Mouse (Mus musculus) heart, embryonic 14.5 days (tissue): ENCODE results near the gene Coa3. TPM values are rescaled to one million over a fixed set of nuclear protein-coding genes. Genes with fewer than 3 reads are reported as not detected.
A peak's percentile ranks its signal among the peaks of the same experiment; 100 is the strongest.
"Not testable (repeated sequence)": the region's sequence is repeated elsewhere in the genome, so short reads cannot be mapped to it uniquely, and the experiment has no call there.

Experiments
- ATAC-seq: fragments of 200-750 bp; cut with Nextera tagmentation; 2 replicates; pipeline ENCODE4 v1.8.0; 2017; ENCODE audit warnings: low read depth, moderate TSS enrichment; ENCODE audit not compliant: insufficient number of reproducible peaks, insufficient read depth, low FRiP score
- H3K27ac ChIP-seq, 2 experiments: fragments of 200-500 bp in 1 of 2; fragments of 300-500 bp in 1 of 2; sonication (generic) in 1 of 2; replicated peaks in 1 of 2; 2 replicates each; pipeline ENCODE4 v1.5.1; 2012 to 2014; ENCODE audit warnings: low read depth in 2 of 2, low read length in 2 of 2, control low read depth in 1 of 2, mild to moderate bottlenecking in 1 of 2, mixed read lengths in 1 of 2; ENCODE audit not compliant: control insufficient read depth in 1 of 2, insufficient read depth in 1 of 2
- H3K27me3 ChIP-seq: fragments of 300-500 bp; sonication (generic); 2 replicates; pipeline ENCODE4 v1.6.1; 2014; ENCODE audit warnings: mild to moderate bottlenecking, low read length, control low read depth; ENCODE audit not compliant: control insufficient read depth, insufficient read depth
- H3K36me3 ChIP-seq: fragments of 300-500 bp; sonication (generic); 2 replicates; pipeline ENCODE4 v1.6.1; 2014; ENCODE audit warnings: mild to moderate bottlenecking, control low read depth, low read length, mixed read lengths; ENCODE audit not compliant: control insufficient read depth, insufficient read depth
- H3K4me1 ChIP-seq, 2 experiments: fragments of 200-500 bp in 1 of 2; fragments of 300-500 bp in 1 of 2; sonication (generic) in 1 of 2; 2 replicates each; pipeline ENCODE4 v1.6.1; 2012 to 2014; ENCODE audit warnings: low read length in 2 of 2, control low read depth in 1 of 2, mixed read lengths in 1 of 2; ENCODE audit not compliant: control insufficient read depth in 2 of 2, insufficient read depth in 2 of 2
- H3K4me2 ChIP-seq: fragments of 300-500 bp; sonication (generic); 2 replicates; pipeline ENCODE4 v1.6.1; 2014; ENCODE audit warnings: mild to moderate bottlenecking, low read length
- H3K4me3 ChIP-seq, 2 experiments: fragments of 200-500 bp in 1 of 2; fragments of 300-500 bp in 1 of 2; sonication (generic) in 1 of 2; 2 replicates each; pipeline ENCODE4 v1.5.1; 2012 to 2014; ENCODE audit warnings: low read length in 2 of 2, mild to moderate bottlenecking in 2 of 2, control low read depth in 1 of 2, low read depth in 1 of 2, moderate library complexity in 1 of 2; ENCODE audit not compliant: control insufficient read depth in 1 of 2, insufficient read depth in 1 of 2
- H3K9ac ChIP-seq: fragments of 300-500 bp; sonication (generic); 2 replicates; pipeline ENCODE4 v1.6.1; 2014; ENCODE audit warnings: mild to moderate bottlenecking, low read length
- H3K9me3 ChIP-seq: fragments of 300-500 bp; sonication (generic); 2 replicates; pipeline ENCODE4 v1.6.1; 2016; ENCODE audit warnings: low read length, control low read depth; ENCODE audit not compliant: control insufficient read depth
- WGBS: fragments of 180-500 bp; shearing (Covaris S2); extraction: QIAGEN DNeasy Blood & Tissue Kit; methylation state at CpG from one replicate; pipeline ENCODE4 v1.1.7; 2014; 5-methylcytosine and 5-hydroxymethylcytosine counted together
- polyA plus RNA-seq: library from polyadenylated mRNA; unstranded; fragments of >200 nt; fragmentation: Nextera tagmentation; extraction: Ambion mirVana; gene quantifications from 2 replicates; pipeline ENCODE4 v1.2.1, GENCODE M21; 2014

The Coa3 gene
- polyA plus RNA-seq, result 188 and 203 TPM in 2 replicates

GRCm38 (mm10) chr11:101278223-101279192 lies at the start of gene Coa3, which contains the start of gene Cntd1:
Gene Coa3 (minus strand): TSS chr11:101279114.
Gene Cntd1 (plus strand): TSS chr11:101279012.
- ATAC-seq, result peak; percentile 91
- no peaks in the 10 kb centered on the region for H3K9me3 ChIP-seq
- H3K27ac ChIP-seq, result peak within 1 kb of the TSS; percentile 47 to 77; a peak in 3 of 4 replicates
- peak within 1 kb of the TSS; percentile 70 to 80 for H3K4me3 ChIP-seq
- peak within 1 kb of the TSS; percentile 83 for H3K9ac ChIP-seq
- H3K4me2 ChIP-seq, result peak within 1 kb of the TSS; percentile 94
- WGBS, result 6% methylated on average over 45 of the region's 45 CpGs
- no peaks in the 10 kb centered on the region for H3K27me3 ChIP-seq
- H3K36me3 ChIP-seq, result peaks cover 12% of the 10 kb centered on the region; the same call in 1 of the 2 replicates
- peaks cover 13 to 22% of the 10 kb centered on the region in 2 experiments for H3K4me1 ChIP-seq

GRCm38 (mm10) chr11:101327311-101327710 lies 48.4 kb upstream of the Coa3 start:
- Histone ChIP-seq H3K27me3 (no peaks in the 10 kb centered on the region), H3K4me3 (no peak overlapping the region), H3K27ac (no peak overlapping the region), H3K9me3 (no peaks in the 10 kb centered on the region), H3K9ac (no peak overlapping the region), H3K36me3 (peaks cover 36% of the 10 kb centered on the region), H3K4me1 (peaks cover 7 to 12% of the 10 kb centered on the region in 2 experiments), H3K4me2 (no peak overlapping the region)
- WGBS, result 58% methylated on average over 3 of the region's 3 CpGs
- ATAC-seq, result no peak

GRCm38 (mm10) chr11:101326147-101326546 lies 47.2 kb upstream of the Coa3 start:
- WGBS, result 83% methylated on average over 11 of the region's 11 CpGs
- no peak overlapping the region for H3K4me2 ChIP-seq
- H3K9me3 ChIP-seq, result no peaks in the 10 kb centered on the region
- no peak overlapping the region for H3K4me3 ChIP-seq
- H3K9ac ChIP-seq, result no peak overlapping the region
- peaks cover 7 to 12% of the 10 kb centered on the region in 2 experiments for H3K4me1 ChIP-seq
- ATAC-seq, result no peak
- no peak overlapping the region for H3K27ac ChIP-seq
- no peaks in the 10 kb centered on the region for H3K27me3 ChIP-seq
- H3K36me3 ChIP-seq, result peaks cover 48% of the 10 kb centered on the region

- not testable (repeated sequence) for ATAC-seq, H3K9me3 ChIP-seq, H3K9ac ChIP-seq, H3K4me3 ChIP-seq, H3K4me2 ChIP-seq, H3K27me3 ChIP-seq, H3K27ac ChIP-seq
- H3K4me1 ChIP-seq, result peaks cover 7 to 12% of the 10 kb centered on the region in 2 experiments
- WGBS, result 87% methylated on average over 10 of the region's 11 CpGs
- peaks cover 57% of the 10 kb centered on the region for H3K36me3 ChIP-seq
These were observed 46.3 kb upstream of the Coa3 start for GRCm38 (mm10) chr11:101325201-101325600.

GRCm38 (mm10) chr11:101324763-101325162 lies 45.8 kb upstream of the Coa3 start, which contains the start of gene Aoc2:
Gene Aoc2 (plus strand): TSS chr11:101325063.
- WGBS, result 90% methylated on average over 5 of the region's 5 CpGs
- peaks cover 62% of the 10 kb centered on the region for H3K36me3 ChIP-seq
- no peak within 1 kb of the TSS for H3K4me3 ChIP-seq
- no peak within 1 kb of the TSS for H3K4me2 ChIP-seq
- H3K27me3 ChIP-seq, result no peaks in the 10 kb centered on the region
- no peak within 1 kb of the TSS for H3K27ac ChIP-seq
- H3K9me3 ChIP-seq, result no peaks in the 10 kb centered on the region
- H3K9ac ChIP-seq, result no peak within 1 kb of the TSS
- ATAC-seq, result no peak
- peaks cover 7 to 12% of the 10 kb centered on the region in 2 experiments for H3K4me1 ChIP-seq

- H3K27me3 ChIP-seq, result no peaks in the 10 kb centered on the region
- H3K9me3 ChIP-seq, result no peaks in the 10 kb centered on the region
- H3K36me3 ChIP-seq, result peaks cover 73% of the 10 kb centered on the region
- peaks cover under 1 to 5% of the 10 kb centered on the region in 2 experiments; a peak in 3 of 4 replicates for H3K4me1 ChIP-seq
- H3K9ac ChIP-seq, result no peak overlapping the region
- 8% methylated on average over 4 of the region's 4 CpGs for WGBS
- no peak overlapping the region for H3K4me3 ChIP-seq
- H3K27ac ChIP-seq, result no peak overlapping the region
- no peak for ATAC-seq
- no peak overlapping the region for H3K4me2 ChIP-seq
These were observed 44.7 kb upstream of the Coa3 start for GRCm38 (mm10) chr11:101323609-101324008.

GRCm38 (mm10) chr11:101316501-101316917 lies 37.6 kb upstream of the Coa3 start:
- peak overlapping the region; percentile 95 for H3K9ac ChIP-seq
- H3K4me1 ChIP-seq, result peaks cover 0 to 9% of the 10 kb centered on the region in 2 experiments; a peak in 2 of 4 replicates
- no peaks in the 10 kb centered on the region for H3K9me3 ChIP-seq
- H3K4me2 ChIP-seq, result peak overlapping the region; percentile 77
- H3K27ac ChIP-seq, result peak overlapping the region; percentile 0 to 81; a peak in 1 of 4 replicates
- peaks cover 46% of the 10 kb centered on the region for H3K36me3 ChIP-seq
- peak; percentile 58 for ATAC-seq
- WGBS, result under 1% methylated on average over 17 of the region's 17 CpGs
- peak overlapping the region; percentile 91 to 98 for H3K4me3 ChIP-seq
- no peaks in the 10 kb centered on the region for H3K27me3 ChIP-seq
